Mouse (Mus musculus): ENCODE data around the gene Lpgat1.

Gene Lpgat1

GRCm38 (mm10) chr1:191736425-191736824 lies 18.8 kb downstream of the Lpgat1 start:
- no peak for DNase-seq

GRCm38 (mm10) chr1:191737871-191738270 lies 20.2 kb downstream of the Lpgat1 start:
- no peak for DNase-seq

- no peak for DNase-seq
Measured at GRCm38 (mm10) chr1:191738726-191739125, 21.1 kb downstream of the Lpgat1 start.

GRCm38 (mm10) chr1:191740587-191741361 lies 23.1 kb downstream of the Lpgat1 start:
- no peak for DNase-seq

- peak; percentile 38 for DNase-seq
Measured at GRCm38 (mm10) chr1:191741635-191742034, 24.0 kb downstream of the Lpgat1 start.

GRCm38 (mm10) chr1:191748431-191748830 lies 30.8 kb downstream of the Lpgat1 start:
- no peak for DNase-seq

DNA sequence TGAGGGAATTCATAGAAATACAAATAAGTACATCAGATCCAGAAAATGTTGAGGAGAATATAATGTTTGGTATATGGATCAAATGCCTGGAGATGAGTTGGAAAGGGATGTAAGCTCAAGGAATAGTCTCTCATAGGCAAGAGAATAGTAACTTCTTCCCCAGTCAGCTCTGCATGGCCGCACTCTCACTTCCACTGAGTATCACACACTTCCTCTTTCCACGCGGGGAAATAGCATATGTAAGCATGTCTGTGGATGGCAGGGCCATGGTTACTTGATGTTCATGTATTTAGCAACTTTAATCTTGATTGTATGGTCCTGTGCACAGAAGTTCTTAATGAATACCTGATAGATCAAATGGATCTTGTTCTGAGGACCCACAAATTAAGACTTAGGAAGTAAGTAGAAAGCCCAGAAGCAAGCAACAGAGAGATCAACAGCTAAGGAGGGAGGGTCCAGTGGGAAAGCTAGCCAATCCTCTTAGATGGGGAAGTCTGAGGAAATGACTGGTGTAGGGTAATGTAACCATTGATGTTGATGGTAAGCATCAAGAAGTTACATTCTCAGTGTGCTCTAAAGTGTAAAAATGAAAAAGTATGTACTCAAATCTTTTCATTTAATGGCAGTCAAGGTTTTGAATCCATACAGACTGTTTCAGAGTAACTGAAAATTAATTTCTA lies 39.0 kb downstream of the Lpgat1 start:
- no peak for DNase-seq

DNA sequence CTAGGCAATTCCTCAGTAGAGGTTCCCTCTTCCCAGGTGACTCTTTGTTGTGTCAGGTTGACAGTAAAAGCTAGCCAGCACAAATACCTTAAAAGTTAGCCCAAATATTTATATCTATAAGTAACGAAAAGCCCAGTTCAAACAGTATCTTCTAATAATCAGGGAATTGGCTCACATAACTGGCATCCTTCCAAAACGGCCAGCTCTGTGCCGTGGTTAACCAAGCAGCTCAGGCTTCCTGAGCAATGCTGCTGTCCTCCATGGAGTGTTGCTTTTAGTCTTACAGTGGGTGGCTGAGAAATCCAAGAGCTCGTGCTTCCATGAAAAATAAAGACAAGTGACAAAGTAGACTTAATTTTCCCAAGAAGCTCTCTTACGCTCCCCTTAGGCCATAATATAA lies 56.5 kb downstream of the Lpgat1 start:
- peak; percentile 25 for DNase-seq

DNA sequence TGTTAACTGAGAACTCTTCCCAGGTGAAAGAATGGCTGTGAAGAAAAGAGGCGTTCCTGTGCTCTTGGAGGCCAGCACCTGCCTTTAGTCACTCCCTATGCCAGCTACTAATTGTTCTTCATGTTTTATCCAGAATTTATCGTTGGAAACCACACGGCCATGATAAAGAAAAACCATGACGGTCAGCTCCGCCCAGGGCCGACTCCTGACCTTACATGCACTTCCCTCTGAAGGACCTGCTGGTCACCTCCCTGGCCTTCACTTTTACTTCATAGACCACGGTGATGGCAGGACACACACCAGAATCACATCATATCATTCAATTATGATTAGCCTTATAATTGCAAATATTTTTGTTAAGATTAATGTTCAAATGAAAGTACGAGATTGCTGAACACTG lies 57.5 kb downstream of the Lpgat1 start:
- no peak for DNase-seq

DNA sequence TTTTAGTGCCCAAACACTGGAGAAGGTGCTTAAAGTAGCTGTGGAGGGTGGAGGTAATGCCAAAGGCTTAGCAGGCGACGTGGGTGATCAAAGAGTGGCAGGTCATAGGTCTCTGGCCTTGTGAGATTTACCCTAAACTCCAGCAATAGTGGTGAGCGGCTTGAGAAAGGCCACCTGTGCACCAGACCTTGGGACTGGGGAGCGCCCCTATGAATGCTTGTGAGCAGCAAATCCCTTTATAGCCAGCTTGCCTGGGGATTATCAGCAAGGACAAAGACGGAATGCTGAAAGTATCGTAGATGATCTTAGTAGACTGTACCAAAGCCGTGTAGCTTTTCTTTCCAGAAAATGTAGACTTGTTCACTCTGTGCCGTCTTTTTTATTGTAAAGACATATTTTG lies 59.9 kb downstream of the Lpgat1 start:
- no peak for DNase-seq

- DNase-seq = no peak
Measured at GRCm38 (mm10) chr1:191780470-191780869, 62.8 kb downstream of the Lpgat1 start.

- no peak for DNase-seq
Measured at GRCm38 (mm10) chr1:191785108-191785507, 67.5 kb downstream of the Lpgat1 start.

- no peak for DNase-seq
Measured at GRCm38 (mm10) chr1:191786255-191786654, 68.6 kb downstream of the Lpgat1 start.

GRCm38 (mm10) chr1:191787379-191787778 lies 69.7 kb downstream of the Lpgat1 start:
- no peak for DNase-seq

GRCm38 (mm10) chr1:191792991-191793390 lies 75.4 kb downstream of the Lpgat1 start:
- DNase-seq = peak; percentile 43

GRCm38 (mm10) chr1:191793888-191794532 lies 76.4 kb downstream of the Lpgat1 start:
- peak; percentile 37 for DNase-seq

DNA sequence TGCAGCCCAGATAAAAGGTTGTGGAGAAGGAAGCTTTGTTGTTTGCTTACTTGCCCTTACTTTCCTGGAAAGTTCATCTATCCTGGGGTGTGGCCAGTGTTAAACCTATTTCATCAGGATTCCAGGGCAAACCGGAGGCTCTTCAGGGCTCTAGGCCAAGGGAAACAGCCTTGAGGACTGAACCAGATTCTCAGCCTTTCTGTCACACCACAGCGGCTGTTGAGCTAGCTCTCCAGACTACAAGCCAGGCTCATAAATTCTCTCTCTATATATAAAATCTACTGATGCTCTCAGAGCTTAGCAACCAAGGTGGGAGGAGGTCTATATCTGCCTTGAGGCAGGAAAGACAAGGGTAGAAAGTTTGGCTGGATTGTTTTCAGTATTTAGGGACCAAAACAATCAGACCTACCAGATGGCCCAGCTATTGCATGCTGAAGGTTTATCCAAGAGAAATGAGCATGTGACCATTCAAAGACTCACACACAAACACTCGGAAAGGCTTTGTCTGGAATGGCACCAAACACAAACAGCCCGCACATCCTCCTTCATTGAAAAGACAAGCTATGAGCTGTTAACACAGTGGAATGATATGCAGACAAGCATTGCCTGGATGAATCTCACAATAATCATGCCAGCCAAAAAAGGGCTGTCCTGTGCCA lies 78.7 kb downstream of the Lpgat1 start:
- DNase-seq = no peak

GRCm38 (mm10) chr1:191802093-191802819 lies 84.6 kb downstream of the Lpgat1 start:
- no peak for DNase-seq

- no peak for DNase-seq
Measured at GRCm38 (mm10) chr1:191802820-191803655, 85.4 kb downstream of the Lpgat1 start.

DNA sequence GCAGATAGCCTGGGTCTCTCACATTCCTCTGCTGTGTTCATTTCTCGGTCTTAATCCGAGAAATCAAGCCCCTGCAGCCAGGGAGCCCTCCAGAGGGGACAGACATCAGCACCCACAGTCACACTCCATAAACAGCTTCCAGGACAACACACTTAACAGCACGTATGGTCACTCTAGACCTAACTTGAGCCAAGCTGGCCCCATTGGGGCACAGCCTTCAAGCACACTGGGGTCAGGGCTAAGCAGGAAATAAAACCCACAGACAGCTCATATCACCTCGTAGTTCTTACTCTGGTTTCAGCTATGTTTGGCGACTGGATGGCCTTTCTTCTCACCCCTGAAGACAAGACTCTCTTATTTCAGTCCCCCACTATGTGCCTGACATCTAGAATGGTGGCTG lies 87.1 kb downstream of the Lpgat1 start:
- no peak for DNase-seq

DNA sequence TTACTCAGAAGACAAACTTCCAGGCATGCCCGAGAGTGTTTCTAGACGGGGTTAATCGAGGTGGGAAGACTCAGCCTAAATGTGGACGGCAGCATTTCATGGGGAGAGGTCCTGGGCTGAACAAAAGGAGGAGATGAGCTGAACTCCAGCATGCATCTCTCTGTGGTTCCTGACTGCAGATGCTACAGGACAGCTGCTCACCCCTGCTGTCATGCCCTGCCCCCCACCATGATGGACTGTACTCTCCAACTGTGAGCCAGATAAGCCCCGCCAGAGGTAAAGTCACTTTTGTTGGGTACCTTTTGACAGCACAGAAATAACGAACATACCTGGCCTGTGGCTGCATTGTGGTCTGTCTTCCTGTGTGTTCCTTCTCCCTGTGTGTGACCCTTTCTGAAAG lies 88.2 kb downstream of the Lpgat1 start:
- DNase-seq = no peak

- DNase-seq = no peak
Measured at GRCm38 (mm10) chr1:191806740-191807139, 89.1 kb downstream of the Lpgat1 start.
